Mouse (Mus musculus) liver, embryonic 11.5 days (tissue): ENCODE measurements around the gene Gsdma2. TPM values are rescaled to one million over a fixed set of nuclear protein-coding genes. Genes with fewer than 3 reads are reported as not detected.

Experiments used
- ATAC-seq: fragments of 200-750 bp; cut with Nextera tagmentation; replicated peaks from 2 replicates; pipeline ENCODE4 v1.8.0; 2017; ENCODE audit warnings: moderate number of reproducible peaks, mild to moderate bottlenecking, moderate TSS enrichment, moderate library complexity; ENCODE audit not compliant: low FRiP score
- DNase-seq: peaks from one replicate; pipeline ENCODE4 v3.0.0-alpha.2; 2017; ENCODE audit warnings: low spot score
- H3K27ac ChIP-seq: fragments of 300-500 bp; sonication (generic); 2 replicates; pipeline ENCODE4 v1.5.1; 2014; ENCODE audit warnings: mild to moderate bottlenecking, low read depth, low read length, control low read depth
- H3K27me3 ChIP-seq: fragments of 300-500 bp; sonication (generic); replicated peaks from 2 replicates; pipeline ENCODE4 v1.6.1; 2014; ENCODE audit warnings: low read length, mixed read lengths; ENCODE audit not compliant: control insufficient read depth, insufficient read depth
- H3K36me3 ChIP-seq: fragments of 300-500 bp; sonication (generic); 2 replicates; pipeline ENCODE4 v1.6.1; 2014; ENCODE audit warnings: mild to moderate bottlenecking, low read length, moderate library complexity, mixed read lengths; ENCODE audit not compliant: control insufficient read depth, insufficient read depth
- H3K4me1 ChIP-seq: fragments of 300-500 bp; sonication (generic); replicated peaks from 2 replicates; pipeline ENCODE4 v1.6.1; 2014; ENCODE audit warnings: low read length, mixed read lengths; ENCODE audit not compliant: control insufficient read depth, insufficient read depth
- H3K4me2 ChIP-seq: fragments of 300-500 bp; sonication (generic); 2 replicates; pipeline ENCODE4 v1.6.1; 2014; ENCODE audit warnings: mild to moderate bottlenecking, control low read depth, moderate library complexity
- H3K4me3 ChIP-seq: fragments of 300-500 bp; sonication (generic); 2 replicates; pipeline ENCODE4 v1.5.1; 2014; ENCODE audit warnings: low read depth, low read length, control low read depth
- H3K9ac ChIP-seq: fragments of 300-500 bp; sonication (generic); 2 replicates; pipeline ENCODE4 v1.6.1; 2014; ENCODE audit warnings: low read depth, low read length, control low read depth
- H3K9me3 ChIP-seq: fragments of 300-500 bp; sonication (generic); 2 replicates; pipeline ENCODE4 v1.6.1; 2016; ENCODE audit warnings: low read length, inconsistent platforms, mixed read lengths; ENCODE audit not compliant: control insufficient read depth
- WGBS: fragments of 180-500 bp; shearing (Covaris S2); extraction: QIAGEN DNeasy Blood & Tissue Kit; methylation state at CpG from one replicate; pipeline ENCODE4 v1.1.7; 2014; 5-methylcytosine and 5-hydroxymethylcytosine counted together
- polyA plus RNA-seq: library from polyadenylated mRNA; unstranded; fragments of >200 nt; fragmentation: Nextera tagmentation; extraction: Ambion mirVana; gene quantifications from 2 replicates; pipeline ENCODE4 v1.2.1, GENCODE M21; 2014

Gsdma2 gene
- polyA plus RNA-seq, 1 experiment from 2014 or later = not detected

- Histone ChIP-seq H3K27me3 (no peaks in the 10 kb centered on the region), H3K27ac (no peak overlapping the region), H3K36me3 (peaks cover 17% of the 10 kb centered on the region), H3K4me1 (peaks cover 4% of the 10 kb centered on the region; the same call in 1 of the 2 replicates), H3K4me2 (no peak overlapping the region), H3K9me3 (no peaks in the 10 kb centered on the region), H3K4me3 (no peak overlapping the region), H3K9ac (no peak overlapping the region)
- WGBS = 83% methylated on average over 16 of the region's 16 CpGs
- no peak for ATAC-seq
- DNase-seq = no peak
These were observed 52.5 kb downstream of the Gsdma2 start for GRCm38 (mm10) chr11:98698849-98699640.

- H3K36me3 ChIP-seq = peaks cover 17% of the 10 kb centered on the region; the same call in 1 of the 2 replicates
- 34% methylated on average over 4 of the region's 4 CpGs for WGBS
- DNase-seq = peak; percentile 59
- peaks cover 4% of the 10 kb centered on the region; the same call in 1 of the 2 replicates for H3K4me1 ChIP-seq
- no peak overlapping the region for H3K4me3 ChIP-seq
- H3K27ac ChIP-seq = no peak overlapping the region
- H3K9me3 ChIP-seq = no peaks in the 10 kb centered on the region
- 0 out of 2 replicates have a peak, but pooled peaks have one; percentile 58 for ATAC-seq
- no peak overlapping the region for H3K4me2 ChIP-seq
- no peak overlapping the region for H3K9ac ChIP-seq
- no peaks in the 10 kb centered on the region for H3K27me3 ChIP-seq
These were observed 53.4 kb downstream of the Gsdma2 start for GRCm38 (mm10) chr11:98699911-98700310.

GRCm38 (mm10) chr11:98701213-98701670, 54.7 kb downstream of the Gsdma2 start, which contains the start of gene Csf3:
Csf3 (plus strand) TSS chr11:98701263.
- no peak for DNase-seq
- no peak within 1 kb of the TSS; the same call in 1 of the 2 replicates for H3K27ac ChIP-seq
- peaks cover 20% of the 10 kb centered on the region for H3K36me3 ChIP-seq
- no peak within 1 kb of the TSS for H3K4me2 ChIP-seq
- peaks cover 4% of the 10 kb centered on the region; the same call in 1 of the 2 replicates for H3K4me1 ChIP-seq
- ATAC-seq = no peak
- no peaks in the 10 kb centered on the region for H3K27me3 ChIP-seq
- H3K9ac ChIP-seq = no peak within 1 kb of the TSS
- WGBS = 51% methylated on average over 10 of the region's 10 CpGs
- no peak within 1 kb of the TSS for H3K4me3 ChIP-seq
- no peaks in the 10 kb centered on the region for H3K9me3 ChIP-seq

- no peak overlapping the region for H3K4me2 ChIP-seq
- no peak overlapping the region for H3K9ac ChIP-seq
- no peak overlapping the region for H3K4me3 ChIP-seq
- 71% methylated on average over 5 of the region's 5 CpGs for WGBS
- peaks cover 24% of the 10 kb centered on the region for H3K36me3 ChIP-seq
- H3K9me3 ChIP-seq = no peaks in the 10 kb centered on the region
- DNase-seq (no peak), ATAC-seq (no peak)
- H3K4me1 ChIP-seq = peaks cover 4% of the 10 kb centered on the region; the same call in 1 of the 2 replicates
- no peaks in the 10 kb centered on the region for H3K27me3 ChIP-seq
- no peak overlapping the region for H3K27ac ChIP-seq
These were observed 55.8 kb downstream of the Gsdma2 start for GRCm38 (mm10) chr11:98702323-98702722.

GRCm38 (mm10) chr11:98705021-98705420, 58.5 kb downstream of the Gsdma2 start:
- ATAC-seq (no peak), DNase-seq (no peak)
- no peaks in the 10 kb centered on the region for H3K9me3 ChIP-seq
- peaks cover 39% of the 10 kb centered on the region for H3K36me3 ChIP-seq
- H3K27ac ChIP-seq = no peak overlapping the region
- no peak overlapping the region for H3K9ac ChIP-seq
- H3K4me2 ChIP-seq = no peak overlapping the region
- no peak overlapping the region for H3K4me3 ChIP-seq
- 95% methylated on average over 10 of the region's 10 CpGs for WGBS
- H3K27me3 ChIP-seq = no peaks in the 10 kb centered on the region
- H3K4me1 ChIP-seq = peaks cover 16% of the 10 kb centered on the region

Other genes starting within 250 kb of the Gsdma2 start
- gene Pgap3, start 246.3 kb upstream of the Gsdma2 start, polyA plus RNA-seq = 6.4 and 8.5 TPM in 2 replicates
- 12.4 and 13.5 TPM in 2 replicates for gene Erbb2, start 234.3 kb upstream of the Gsdma2 start, polyA plus RNA-seq
- 99.4 and 100 TPM in 2 replicates for gene Mien1, start 207.8 kb upstream of the Gsdma2 start, polyA plus RNA-seq
- gene Grb7, start 200.4 kb upstream of the Gsdma2 start, polyA plus RNA-seq = 33.2 and 34.1 TPM in 2 replicates
- gene Ikzf3, start 100.7 kb upstream of the Gsdma2 start, polyA plus RNA-seq = 0.04 and 0.32 TPM in 2 replicates
- 0.40 and 0.42 TPM in 2 replicates for gene Zpbp2, start 95.7 kb upstream of the Gsdma2 start, polyA plus RNA-seq
- 10.9 and 11.7 TPM in 2 replicates for gene Ormdl3, start 59.4 kb upstream of the Gsdma2 start, polyA plus RNA-seq
- gene Lrrc3c, start 48.5 kb upstream of the Gsdma2 start, polyA plus RNA-seq = not detected in 2 replicates
- gene Gm12355, start 21.1 kb upstream of the Gsdma2 start, polyA plus RNA-seq = 0.44 and 0.95 TPM in 2 replicates
- gene Gsdma3, start 20.4 kb upstream of the Gsdma2 start, polyA plus RNA-seq = not detected in 2 replicates
- not detected in 2 replicates for gene Gsdma, start 17.6 kb downstream of the Gsdma2 start, polyA plus RNA-seq
- 201 and 207 TPM in 2 replicates for gene Psmd3, start 35.8 kb downstream of the Gsdma2 start, polyA plus RNA-seq
- not detected in 2 replicates for gene Csf3, start 54.5 kb downstream of the Gsdma2 start, polyA plus RNA-seq
- 61.9 and 63.6 TPM in 2 replicates for gene Med24, start 82.7 kb downstream of the Gsdma2 start, polyA plus RNA-seq
- gene Thra, start 93.9 kb downstream of the Gsdma2 start, polyA plus RNA-seq = 26.6 and 31.6 TPM in 2 replicates
- 2.1 and 2.7 TPM in 2 replicates for gene Nr1d1, start 128.6 kb downstream of the Gsdma2 start, polyA plus RNA-seq
- gene Msl1, start 148.8 kb downstream of the Gsdma2 start, polyA plus RNA-seq = 14.8 and 17.7 TPM in 2 replicates
- 34.8 and 35.6 TPM in 2 replicates for gene Casc3, start 158.1 kb downstream of the Gsdma2 start, polyA plus RNA-seq
- 0.39 and 0.55 TPM in 2 replicates for gene Rapgefl1, start 190.0 kb downstream of the Gsdma2 start, polyA plus RNA-seq
- 3.8 and 4.7 TPM in 2 replicates for gene Wipf2, start 216.9 kb downstream of the Gsdma2 start, polyA plus RNA-seq